Mouse (Mus musculus) adipocyte (in vitro differentiated cells): ENCODE measurements around the gene BC017158.

Source experiments
- DNase-seq: peaks from one replicate; pipeline ENCODE4 v3.0.0-alpha.2; 2016; ENCODE audit warnings: low spot score

Gene BC017158

DNA sequence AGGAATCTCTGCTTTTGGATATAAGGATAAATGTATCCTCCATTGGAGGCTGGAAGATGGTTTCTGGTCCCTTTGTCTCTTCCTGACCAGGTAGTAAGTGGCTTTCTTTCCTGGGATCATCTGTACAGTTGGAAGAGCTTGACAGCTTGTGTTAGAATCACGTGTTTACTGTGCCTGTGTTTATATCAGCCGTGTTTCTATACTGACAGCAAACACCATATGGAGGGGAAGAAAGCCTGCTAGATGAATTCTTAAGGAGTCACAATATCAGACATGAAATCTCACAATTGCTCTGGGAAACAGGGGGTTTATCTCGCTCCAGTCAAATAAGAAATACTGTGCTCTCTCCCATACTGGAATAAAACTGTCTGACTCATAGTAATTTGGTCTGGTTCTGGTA is 11.2 kb upstream of the BC017158 start:
- DNase-seq, result no peak

DNA sequence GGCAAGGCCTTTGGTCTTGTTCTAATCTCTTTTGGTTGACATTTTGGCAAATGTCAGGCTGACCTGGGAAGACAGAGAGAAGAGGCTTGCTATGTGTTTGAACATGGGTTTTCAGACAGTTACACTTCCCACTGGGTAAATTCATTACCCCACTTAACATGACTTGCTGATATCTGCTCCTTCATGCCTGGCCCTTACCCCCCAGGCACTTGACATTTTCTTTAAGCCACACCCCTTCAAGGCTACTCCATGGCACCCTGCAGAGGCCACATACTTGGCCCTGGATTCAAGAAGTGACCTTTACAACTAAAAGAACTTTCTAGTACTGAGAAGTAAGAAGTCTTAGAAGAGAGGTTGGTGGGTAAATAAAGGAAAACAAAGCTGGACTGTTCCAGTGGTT is 9.9 kb upstream of the BC017158 start:
- no peak for DNase-seq

- peak; percentile 75 for DNase-seq
Measured at GRCm38 (mm10) chr7:128304907-128305306, 6.9 kb upstream of the BC017158 start.

- DNase-seq, result no peak
Measured at GRCm38 (mm10) chr7:128304198-128304597, 6.2 kb upstream of the BC017158 start.

DNA sequence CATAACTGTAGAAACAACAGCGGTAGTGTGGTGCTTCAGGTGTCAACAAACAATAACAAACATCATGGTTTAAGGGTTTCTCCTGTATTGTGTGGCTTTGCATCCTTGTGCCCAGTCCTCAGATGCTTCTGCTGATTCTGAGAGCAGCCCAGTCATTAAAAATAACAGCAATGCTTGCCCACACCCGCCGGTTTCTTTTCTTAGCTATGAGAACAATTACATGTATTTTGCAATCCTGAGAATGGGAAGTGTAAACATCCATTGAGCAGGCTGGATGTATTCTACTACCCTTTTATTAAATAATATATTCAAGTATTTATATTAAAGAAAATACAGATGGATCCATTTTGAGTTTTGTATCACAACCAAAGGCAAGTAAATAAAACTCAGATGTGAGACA is 4.2 kb upstream of the BC017158 start:
- no peak for DNase-seq

DNA sequence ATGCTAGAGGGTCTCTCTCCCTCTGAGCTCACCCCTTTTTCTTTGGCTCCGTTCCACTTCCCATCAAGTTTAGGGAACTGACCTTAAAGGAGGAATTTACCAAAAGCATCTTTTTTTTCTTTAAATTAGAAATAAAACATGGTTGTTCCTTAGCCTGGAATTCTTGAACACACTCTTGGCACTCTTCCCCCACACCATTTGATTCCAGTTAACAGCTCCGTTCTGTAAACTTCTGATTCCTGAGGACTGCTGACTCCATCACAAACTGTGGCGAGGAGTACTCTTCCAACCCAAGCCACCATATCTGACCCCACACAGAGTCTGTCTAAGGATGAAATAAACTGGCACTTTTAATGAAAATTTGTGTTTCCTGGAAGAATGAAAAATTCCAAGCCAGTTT is 3.0 kb upstream of the BC017158 start:
- no peak for DNase-seq

DNA sequence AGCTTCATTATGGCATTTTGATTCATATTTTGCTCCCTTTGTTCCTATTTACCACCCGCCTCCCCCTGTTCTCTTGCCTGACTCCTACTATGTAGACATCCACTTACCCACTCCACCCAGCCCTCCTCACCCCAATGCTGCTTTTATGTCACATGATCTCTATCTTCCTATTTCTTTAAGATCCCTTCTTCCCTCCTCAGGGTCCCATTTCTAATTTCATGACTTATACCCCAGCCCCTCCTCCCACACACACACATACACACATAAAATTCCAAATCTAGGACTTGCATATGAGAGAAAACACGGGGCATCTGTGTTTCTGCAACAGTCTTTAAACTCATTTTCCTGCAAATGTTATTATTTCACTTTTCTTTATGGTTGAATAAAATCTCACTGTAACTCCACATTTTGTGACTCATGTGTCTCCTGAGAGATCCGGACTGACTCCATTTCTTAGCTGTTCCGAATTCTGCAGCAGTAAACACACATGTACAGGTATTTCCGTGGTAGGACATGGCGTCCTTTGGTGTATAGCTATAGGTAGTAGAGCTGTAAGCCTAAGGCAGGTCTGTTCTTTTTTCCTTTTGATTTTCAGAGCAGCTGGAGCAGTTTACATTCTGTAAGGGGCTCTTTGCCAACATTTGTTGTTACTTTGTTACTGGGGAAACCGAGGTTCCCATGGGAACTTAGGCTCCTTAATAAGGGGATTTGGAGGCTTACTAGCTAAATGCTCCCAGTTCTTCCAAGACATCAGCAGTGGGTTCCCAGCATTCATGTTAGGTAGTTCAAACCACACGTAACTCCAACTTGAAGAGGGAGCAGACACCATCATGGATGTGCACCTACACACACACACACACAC is 742 bp upstream of the BC017158 start:
- no peak for DNase-seq

GRCm38 (mm10) chr7:128297291-128297616 is 716 bp downstream of the BC017158 start:
- DNase-seq, result no peak

DNA sequence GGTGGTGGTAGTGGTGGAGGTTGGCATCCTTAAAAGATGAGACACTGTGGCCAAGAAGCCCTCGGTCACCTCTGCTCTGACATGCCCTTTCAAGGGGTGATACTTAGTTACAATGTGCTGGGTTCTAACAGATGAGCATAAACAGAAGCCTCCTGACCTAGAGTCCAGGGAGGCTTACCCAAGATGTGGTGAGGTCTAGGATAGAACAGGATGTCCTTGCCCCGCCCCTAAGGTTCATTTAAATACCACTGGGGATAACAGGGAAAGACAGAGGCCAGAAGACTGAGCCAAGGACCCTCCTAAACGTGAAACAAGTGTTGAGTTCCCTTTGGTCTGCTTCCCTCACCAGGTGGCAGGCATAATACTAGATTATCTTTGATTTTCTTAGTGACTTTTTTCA is 1.5 kb downstream of the BC017158 start:
- DNase-seq, result no peak

- no peak for DNase-seq
Measured at GRCm38 (mm10) chr7:128294785-128295184, 3.2 kb downstream of the BC017158 start.

DNA sequence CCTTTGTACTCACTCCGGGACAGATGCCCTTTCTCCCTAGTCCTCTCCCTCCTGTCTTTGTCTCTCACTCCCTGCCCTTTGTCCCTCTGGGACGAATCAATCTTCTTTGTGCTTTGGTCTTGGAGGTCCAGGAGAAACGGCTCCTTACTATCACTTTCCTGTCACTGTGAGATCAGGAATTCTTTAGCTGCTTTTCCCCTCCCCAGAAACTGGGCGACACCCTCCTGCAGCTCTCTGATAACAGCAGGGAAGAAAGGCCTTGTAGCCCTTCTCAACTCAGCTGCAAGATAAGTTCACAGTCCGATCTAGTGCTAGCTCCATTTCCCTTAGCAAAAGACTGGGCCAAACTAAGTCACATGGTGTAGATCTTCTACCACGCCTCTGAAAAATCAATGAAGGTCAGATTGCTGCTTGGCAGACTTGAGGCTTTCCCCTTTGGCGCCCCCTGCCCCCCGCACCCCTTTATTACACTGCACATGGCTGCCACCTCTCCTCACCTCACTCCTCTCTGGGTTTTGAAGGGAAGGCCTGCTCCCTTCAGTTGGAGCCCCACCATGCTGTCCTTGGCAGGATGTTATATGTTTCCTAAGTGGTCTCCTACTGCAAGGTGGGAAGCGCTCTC is 8.9 kb downstream of the BC017158 start:
- peak; percentile 21 for DNase-seq

DNA sequence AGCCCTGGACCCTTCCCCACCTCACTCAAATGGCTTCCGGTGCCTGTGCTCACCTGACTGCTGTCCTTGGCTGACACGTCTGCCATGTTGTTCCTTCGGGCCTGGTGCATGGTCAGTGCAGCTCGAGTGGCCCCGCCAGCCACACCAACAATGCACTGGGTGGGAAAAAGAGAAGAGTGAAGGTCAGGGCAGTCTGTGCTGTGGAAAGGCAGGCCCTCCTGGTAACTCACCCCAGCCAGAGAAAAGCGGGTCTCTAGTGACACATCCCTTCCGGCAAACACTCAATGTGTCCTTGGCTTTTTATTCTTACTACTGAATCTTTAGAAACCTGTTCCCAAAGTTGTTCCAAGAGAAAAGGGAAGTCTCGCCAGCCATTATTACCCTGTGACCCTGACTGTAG is 12.9 kb downstream of the BC017158 start:
- no peak for DNase-seq

DNA sequence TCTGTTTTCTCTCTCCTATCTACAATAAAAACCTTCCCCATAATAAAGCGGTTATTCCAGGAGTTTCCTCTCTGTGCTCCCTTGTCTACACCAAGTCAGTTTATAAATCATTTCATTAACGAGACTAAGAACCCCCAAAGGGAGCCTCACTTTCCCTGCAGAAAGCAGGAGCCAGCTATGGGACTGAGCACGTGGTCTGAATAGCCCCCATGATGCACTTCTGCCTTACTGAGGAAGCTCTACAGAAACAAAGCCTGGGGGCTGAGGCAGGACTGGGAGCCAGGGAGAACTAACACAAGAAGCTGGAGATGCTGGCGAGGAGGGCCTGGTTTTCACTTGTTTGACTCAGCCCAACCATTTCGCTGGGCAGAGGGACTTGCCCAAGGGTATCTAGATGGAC is 13.9 kb downstream of the BC017158 start:
- DNase-seq, result no peak

- DNase-seq, result peak; percentile 33
Measured at GRCm38 (mm10) chr7:128282532-128283244, 15.3 kb downstream of the BC017158 start.

GRCm38 (mm10) chr7:128281765-128282164 is 16.2 kb downstream of the BC017158 start:
- no peak for DNase-seq

- no peak for DNase-seq
Measured at GRCm38 (mm10) chr7:128279750-128280149, 18.2 kb downstream of the BC017158 start.

DNA sequence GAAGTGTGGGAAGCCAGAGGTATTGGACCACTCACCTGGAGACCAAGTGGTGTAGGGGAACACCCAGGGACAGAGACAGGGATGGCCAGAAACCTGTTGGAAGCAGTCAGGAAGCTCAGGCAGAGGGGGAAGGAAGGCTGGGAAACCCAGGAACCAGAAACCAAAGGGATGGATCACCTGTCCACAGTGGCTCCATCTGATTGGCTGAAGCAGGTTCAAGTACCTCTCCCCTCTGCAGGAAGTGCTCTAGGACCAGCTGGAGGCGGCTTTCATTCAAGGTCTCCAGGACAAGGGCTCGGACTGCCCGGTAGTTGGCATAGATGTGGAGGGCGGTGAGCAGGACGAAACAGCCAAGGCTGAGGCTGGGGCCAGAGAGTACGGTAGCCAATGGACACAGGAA is 21.9 kb downstream of the BC017158 start:
- no peak for DNase-seq

DNA sequence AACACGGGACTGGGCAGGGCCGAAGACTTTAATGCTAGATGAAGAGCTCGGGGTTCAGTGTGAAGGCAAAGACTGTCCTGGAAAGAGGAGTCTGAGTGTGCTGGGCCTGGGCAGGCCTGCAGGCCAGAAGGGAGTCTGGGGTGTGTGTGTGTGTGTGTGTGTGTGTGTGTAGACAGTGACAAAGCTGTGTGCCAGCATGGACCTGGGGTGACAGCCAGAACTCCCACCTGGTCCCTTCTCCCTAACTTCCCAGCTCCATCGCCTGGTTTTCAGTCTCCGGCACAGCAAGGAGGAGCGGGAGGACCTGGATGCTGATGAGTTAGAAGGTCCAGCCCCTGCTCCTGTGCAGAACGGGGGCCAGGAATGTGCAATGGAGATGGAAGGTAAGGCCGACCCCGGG is 26.5 kb downstream of the BC017158 start:
- no peak for DNase-seq

- no peak for DNase-seq
Measured at GRCm38 (mm10) chr7:128270431-128270850, 27.5 kb downstream of the BC017158 start.

GRCm38 (mm10) chr7:128267813-128268212 is 30.2 kb downstream of the BC017158 start:
- no peak for DNase-seq

DNA sequence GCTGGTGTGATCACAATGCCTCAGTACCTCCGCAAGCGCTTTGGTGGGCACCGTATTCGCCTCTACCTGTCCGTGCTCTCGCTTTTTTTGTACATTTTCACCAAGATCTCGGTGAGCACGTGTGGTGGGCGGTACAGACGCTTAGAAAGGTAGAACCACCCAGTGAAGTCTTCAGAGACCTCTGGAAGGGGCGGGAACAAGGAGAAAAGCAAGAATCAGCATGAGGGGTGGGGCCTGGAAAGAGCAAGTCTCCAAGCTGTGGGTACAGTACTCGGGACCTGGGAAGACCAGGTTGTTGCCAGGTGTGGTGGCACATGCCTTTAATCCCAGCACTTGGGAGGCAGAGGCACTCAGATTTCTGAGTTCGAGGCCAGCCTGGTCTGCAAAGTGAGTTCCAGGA is 30.6 kb downstream of the BC017158 start:
- DNase-seq, result no peak

GRCm38 (mm10) chr7:128266056-128266455 is 31.9 kb downstream of the BC017158 start:
- no peak for DNase-seq

DNA sequence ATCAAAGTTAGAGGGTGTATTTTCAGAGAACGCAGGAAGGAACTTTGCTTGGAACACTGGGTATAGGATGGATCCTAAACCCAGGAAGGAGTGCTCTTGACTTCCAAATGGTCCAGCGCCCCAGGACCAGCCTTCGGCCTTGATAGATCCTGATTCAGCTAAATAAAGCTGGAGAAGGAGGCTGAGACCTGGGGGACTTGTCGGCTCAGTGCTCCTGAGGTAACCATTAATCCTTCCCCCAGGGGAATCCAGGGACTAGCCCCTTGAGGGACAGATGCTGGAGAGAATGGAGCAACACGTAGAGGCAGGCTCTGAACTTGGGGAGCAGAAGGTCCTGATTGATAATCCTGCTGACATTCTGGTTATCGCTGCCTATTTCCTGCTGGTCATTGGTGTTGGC is 32.6 kb downstream of the BC017158 start, which contains the start of gene Slc5a2:
Gene Slc5a2, plus strand, starts transcription at position 247 of the 400 bp plus-strand sequence.
- DNase-seq, result no peak
